Mouse (Mus musculus): Measurements from ENCODE around the gene Foxn1.

- no peak for TF ChIP-seq CTCF (IDR thresholded peaks at IDR 0.05; ENCODE audit: low read depth)
- no peak for TF ChIP-seq EP300 (IDR thresholded peaks at IDR 0.05; ENCODE audit: low read depth)
These were observed 38.5 kb downstream of the Foxn1 start for GRCm38 (mm10) chr11:78347908-78348307.
